Mouse (Mus musculus): Measurements from ENCODE around the gene Hsf4. TPM values are rescaled to one million over a fixed set of nuclear protein-coding genes. Genes with fewer than 3 reads are reported as not detected.

Gene Hsf4
- polyA plus RNA-seq, 1 experiment from 2014 or later = 0.13 TPM

- H3K4me3 ChIP-seq (replicated peaks) = 0 out of 2 replicates have a peak within 1 kb of the TSS, but pooled peaks have one; percentile 7
Measured at GRCm38 (mm10) chr8:105295895-105296573, 26.4 kb downstream of the Hsf4 start, which contains the start of gene Exoc3l. Gene Exoc3l, minus strand, starts transcription at chr8:105296101.

GRCm38 (mm10) chr8:105297511-105298192, 28.1 kb downstream of the Hsf4 start, which contains the start of gene E2f4:
Gene E2f4, plus strand, starts transcription at chr8:105297663.
- peaks cover 14% of the 10 kb centered on the region for H3K27me3 ChIP-seq
- H3K9ac ChIP-seq (replicated peaks) = peak within 1 kb of the TSS; percentile 86
- no peaks in the 10 kb centered on the region for H3K9me3 ChIP-seq
- H3K4me2 ChIP-seq = peak within 1 kb of the TSS; percentile 97
- H3K36me3 ChIP-seq = peaks cover 42% of the 10 kb centered on the region
- H3K27ac ChIP-seq = peak within 1 kb of the TSS; percentile 62
- peaks cover 18% of the 10 kb centered on the region for H3K4me1 ChIP-seq (replicated peaks)
- ATAC-seq (ENCODE audit: insufficient number of reproducible peaks, insufficient read depth, low FRiP score, low TSS enrichment, low read depth) = peak; percentile 83
- H3K4me3 ChIP-seq (replicated peaks) = peak within 1 kb of the TSS; percentile 98
- under 1% methylated on average over 58 of the region's 58 CpGs for WGBS

More at GRCm38 (mm10) chr8:105295895-105296573, 26.4 kb downstream of the Hsf4 start, which contains the start of gene Exoc3l:
- WGBS = 55% methylated on average over 11 of the region's 11 CpGs
- no peaks in the 10 kb centered on the region for H3K9me3 ChIP-seq
- peaks cover 18% of the 10 kb centered on the region for H3K4me1 ChIP-seq (replicated peaks)
- peaks cover 26% of the 10 kb centered on the region for H3K36me3 ChIP-seq
- H3K4me2 ChIP-seq = peak within 1 kb of the TSS; percentile 97
- ATAC-seq (ENCODE audit: insufficient number of reproducible peaks, insufficient read depth, low FRiP score, low TSS enrichment, low read depth) = no peak
- peaks cover 14% of the 10 kb centered on the region for H3K27me3 ChIP-seq
- no peak within 1 kb of the TSS for H3K27ac ChIP-seq
- H3K9ac ChIP-seq (replicated peaks) = 0 out of 2 replicates have a peak within 1 kb of the TSS, but pooled peaks have one; percentile 27

GRCm38 (mm10) chr8:105298351-105299252, 29.0 kb downstream of the Hsf4 start:
- Histone ChIP-seq H3K27ac (no peak overlapping the region), H3K9ac (replicated peaks) (peak overlapping the region; percentile 86), H3K4me2 (peak overlapping the region; percentile 97), H3K4me3 (replicated peaks) (peak overlapping the region; percentile 98), H3K4me1 (replicated peaks) (peaks cover 18% of the 10 kb centered on the region), H3K27me3 (peaks cover 7% of the 10 kb centered on the region; the same call in 1 of the 2 replicates), H3K9me3 (no peaks in the 10 kb centered on the region), H3K36me3 (peaks cover 51% of the 10 kb centered on the region)
- 57% methylated on average over 18 of the region's 18 CpGs for WGBS
- ATAC-seq (ENCODE audit: insufficient number of reproducible peaks, insufficient read depth, low FRiP score, low TSS enrichment, low read depth) = no peak

- H3K36me3 ChIP-seq = peaks cover 65% of the 10 kb centered on the region
Measured at GRCm38 (mm10) chr8:105299962-105300361, 30.4 kb downstream of the Hsf4 start.

GRCm38 (mm10) chr8:105303396-105303795, 33.8 kb downstream of the Hsf4 start:
- Histone ChIP-seq H3K9ac (replicated peaks) (no peak overlapping the region), H3K27ac (no peak overlapping the region), H3K4me1 (replicated peaks) (peaks cover 29% of the 10 kb centered on the region), H3K4me3 (replicated peaks) (no peak overlapping the region), H3K9me3 (no peaks in the 10 kb centered on the region), H3K4me2 (no peak overlapping the region), H3K27me3 (no peaks in the 10 kb centered on the region), H3K36me3 (peaks cover 83% of the 10 kb centered on the region)
- ATAC-seq (ENCODE audit: insufficient number of reproducible peaks, insufficient read depth, low FRiP score, low TSS enrichment, low read depth) = no peak
- WGBS = 88% methylated on average over 8 of the region's 8 CpGs

More at GRCm38 (mm10) chr8:105299962-105300361, 30.4 kb downstream of the Hsf4 start:
- H3K9ac ChIP-seq (replicated peaks) = no peak overlapping the region
- peaks cover 24% of the 10 kb centered on the region for H3K4me1 ChIP-seq (replicated peaks)
- no peak overlapping the region for H3K4me2 ChIP-seq
- H3K27ac ChIP-seq = no peak overlapping the region
- H3K4me3 ChIP-seq (replicated peaks) = no peak overlapping the region
- no peak for ATAC-seq (ENCODE audit: insufficient number of reproducible peaks, insufficient read depth, low FRiP score, low TSS enrichment, low read depth)
- H3K27me3 ChIP-seq = peaks cover 5% of the 10 kb centered on the region; the same call in 1 of the 2 replicates
- H3K9me3 ChIP-seq = no peaks in the 10 kb centered on the region
- 90% methylated on average over 8 of the region's 8 CpGs for WGBS

GRCm38 (mm10) chr8:105303874-105304273, 34.3 kb downstream of the Hsf4 start:
- ATAC-seq (ENCODE audit: insufficient number of reproducible peaks, insufficient read depth, low FRiP score, low TSS enrichment, low read depth) = no peak
- Histone ChIP-seq H3K27ac (no peak overlapping the region), H3K36me3 (peaks cover 83% of the 10 kb centered on the region), H3K9me3 (no peaks in the 10 kb centered on the region), H3K4me1 (replicated peaks) (peaks cover 25% of the 10 kb centered on the region), H3K4me2 (no peak overlapping the region), H3K27me3 (no peaks in the 10 kb centered on the region), H3K9ac (replicated peaks) (no peak overlapping the region), H3K4me3 (replicated peaks) (no peak overlapping the region)
- 87% methylated on average over 9 of the region's 9 CpGs for WGBS

- no peak overlapping the region for H3K4me3 ChIP-seq (replicated peaks)
- H3K36me3 ChIP-seq = peaks cover 84% of the 10 kb centered on the region
- no peak overlapping the region for H3K9ac ChIP-seq (replicated peaks)
- WGBS = 69% methylated on average over 9 of the region's 9 CpGs
- H3K27ac ChIP-seq = peak overlapping the region; percentile 56
- H3K9me3 ChIP-seq = no peaks in the 10 kb centered on the region
- H3K4me1 ChIP-seq (replicated peaks) = peaks cover 21% of the 10 kb centered on the region
- H3K4me2 ChIP-seq = no peak overlapping the region
- ATAC-seq (ENCODE audit: insufficient number of reproducible peaks, insufficient read depth, low FRiP score, low TSS enrichment, low read depth) = no peak
- H3K27me3 ChIP-seq = no peaks in the 10 kb centered on the region
Measured at GRCm38 (mm10) chr8:105304325-105305210, 35.0 kb downstream of the Hsf4 start.

GRCm38 (mm10) chr8:105305211-105306145, 35.9 kb downstream of the Hsf4 start, which contains the start of gene Elmo3:
Gene Elmo3, plus strand, starts transcription at chr8:105305601.
- Histone ChIP-seq H3K27ac (peak within 1 kb of the TSS; percentile 62), H3K4me1 (replicated peaks) (peaks cover 21% of the 10 kb centered on the region), H3K36me3 (peaks cover 84% of the 10 kb centered on the region), H3K9ac (replicated peaks) (peak within 1 kb of the TSS; percentile 54), H3K4me2 (peak within 1 kb of the TSS; percentile 74), H3K27me3 (no peaks in the 10 kb centered on the region), H3K4me3 (replicated peaks) (peak within 1 kb of the TSS; percentile 38), H3K9me3 (no peaks in the 10 kb centered on the region)
- WGBS = 9% methylated on average over 30 of the region's 30 CpGs
- ATAC-seq (ENCODE audit: insufficient number of reproducible peaks, insufficient read depth, low FRiP score, low TSS enrichment, low read depth) = peak; percentile 73

GRCm38 (mm10) chr8:105306146-105306691, 36.6 kb downstream of the Hsf4 start:
- peak overlapping the region; percentile 62 for H3K27ac ChIP-seq
- H3K4me1 ChIP-seq (replicated peaks) = peaks cover 21% of the 10 kb centered on the region
- H3K27me3 ChIP-seq = no peaks in the 10 kb centered on the region
- peak overlapping the region; percentile 38 for H3K4me3 ChIP-seq (replicated peaks)
- H3K9me3 ChIP-seq = no peaks in the 10 kb centered on the region
- peak overlapping the region; percentile 74 for H3K4me2 ChIP-seq
- peak; percentile 20; the same call in 1 of the 2 replicates for ATAC-seq (ENCODE audit: insufficient number of reproducible peaks, insufficient read depth, low FRiP score, low TSS enrichment, low read depth)
- WGBS = 37% methylated on average over 5 of the region's 5 CpGs
- peaks cover 82% of the 10 kb centered on the region for H3K36me3 ChIP-seq
- H3K9ac ChIP-seq (replicated peaks) = peak overlapping the region; percentile 54

Measured in limb, embryonic 12.5 days (tissue).